Comparison of ENCODE assay signal across 9 mouse cellular contexts in the genomic region with DNA sequence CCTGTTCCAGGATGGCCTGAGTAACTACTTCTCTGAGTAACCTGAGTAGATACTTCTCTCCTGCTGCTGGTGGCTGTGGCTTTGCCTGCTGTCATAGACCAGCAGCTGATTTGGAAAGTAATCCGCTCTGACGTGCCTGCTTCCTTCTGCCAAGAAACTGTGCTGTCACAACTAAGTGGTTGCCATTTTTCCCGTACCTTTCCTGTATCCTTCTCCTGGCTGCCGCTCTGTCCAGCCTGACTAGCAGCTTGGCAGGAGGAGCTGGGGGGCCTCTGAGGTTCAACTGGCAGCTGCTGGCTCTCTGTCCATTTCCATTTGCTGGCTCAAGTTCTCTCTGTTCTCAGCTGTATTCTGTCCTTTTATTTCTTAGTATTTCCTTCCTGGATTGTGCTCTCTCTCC.
A peak's percentile ranks its signal among the peaks of the same experiment; 100 is the strongest.
DNase-seq lines count a peak whose midpoint lies in the region; ATAC-seq and TF ChIP-seq lines count a peak whose summit lies in the region.
"Had no signal": no experiment of that assay in that cellular context is flagged by ENCODE, and none has a peak within 500 bp of the region (broad histone marks: within the 10 kb centered on the region; RNA-seq: fewer than 3 reads in every experiment).

No protein-coding gene starts in this region.

- H3K9me3 ChIP-seq in hindbrain, embryonic 10.5 days, result no peaks in the 10 kb centered on the region
- H3K9me3 ChIP-seq in hindbrain, embryonic 12.5 days (replicated peaks), result no peaks in the 10 kb centered on the region
- no peaks in the 10 kb centered on the region for H3K9me3 ChIP-seq in heart, embryonic 13.5 days
- no peaks in the 10 kb centered on the region for H3K9me3 ChIP-seq in lung, embryonic 14.5 days (ENCODE audit: low read depth, low read length)

- H3K4me2 ChIP-seq in hindbrain, embryonic 12.5 days (replicated peaks), result no peak overlapping the region
- H3K4me2 ChIP-seq in heart, embryonic 13.5 days, result no peak overlapping the region
- no peak overlapping the region for H3K4me2 ChIP-seq in lung, embryonic 14.5 days

- DNase-seq in hindbrain, embryonic 10.5 days (ENCODE audit: low spot score), result peak; percentile 5
- peak; percentile 19 for DNase-seq in NIH3T3 (ENCODE audit: low read depth)
- DNase-seq in cerebellum, postnatal 10 days, result peak; percentile 93 to 95
- peak; percentile 30 for DNase-seq in lung, embryonic 14.5 days
- DNase-seq in retina, embryonic 14.5 days (ENCODE audit: low spot score), result no peak

- peaks cover 18% of the 10 kb centered on the region; the same call in 1 of the 2 replicates for H3K36me3 ChIP-seq in hindbrain, embryonic 10.5 days
- 0 out of 2 replicates have a peak, but pooled peaks cover 2% of the 10 kb centered on the region for H3K36me3 ChIP-seq in hindbrain, embryonic 12.5 days
- H3K36me3 ChIP-seq in heart, embryonic 13.5 days, result peaks cover 30% of the 10 kb centered on the region
- peaks cover 25% of the 10 kb centered on the region; the same call in 1 of the 2 replicates for H3K36me3 ChIP-seq in lung, embryonic 14.5 days (ENCODE audit: insufficient read depth)

- no peak for TF ChIP-seq CTCF in lung, embryonic 14.5 days (IDR thresholded peaks at IDR 0.05; ENCODE audit: low read depth)

- 80% methylated on average over 4 of the region's 4 CpGs for WGBS in hindbrain, embryonic 10.5 days
- WGBS in hindbrain, embryonic 12.5 days, result 81% methylated on average over 4 of the region's 4 CpGs
- 54% methylated on average over 4 of the region's 4 CpGs for WGBS in heart, embryonic 13.5 days
- WGBS in lung, embryonic 14.5 days, result 66% methylated on average over 4 of the region's 4 CpGs

- no peak for ATAC-seq in hindbrain, embryonic 12.5 days (ENCODE audit: low FRiP score)
- ATAC-seq in heart, embryonic 13.5 days (ENCODE audit: extremely low read depth, insufficient number of reproducible peaks, low FRiP score, low TSS enrichment), result no peak
- no peak; the same call in 1 of the 2 replicates for ATAC-seq in lung, embryonic 14.5 days (ENCODE audit: insufficient read depth)
- no peak for ATAC-seq in inflammation-experienced regulatory T-cells, adult 6 months

- no peaks in the 10 kb centered on the region for H3K27me3 ChIP-seq in hindbrain, embryonic 10.5 days (ENCODE audit: insufficient read depth, poor library complexity, severe bottlenecking)
- H3K27me3 ChIP-seq in hindbrain, embryonic 12.5 days, result no peaks in the 10 kb centered on the region
- H3K27me3 ChIP-seq in heart, embryonic 13.5 days (replicated peaks), result no peaks in the 10 kb centered on the region
- no peaks in the 10 kb centered on the region for H3K27me3 ChIP-seq in lung, embryonic 14.5 days (ENCODE audit: insufficient read depth, low read length)

- H3K9ac ChIP-seq in hindbrain, embryonic 12.5 days, result no peak overlapping the region
- no peak overlapping the region for H3K9ac ChIP-seq in heart, embryonic 13.5 days
- no peak overlapping the region for H3K9ac ChIP-seq in lung, embryonic 14.5 days

- H3K4me3 ChIP-seq in hindbrain, embryonic 10.5 days, result no peak overlapping the region
- H3K4me3 ChIP-seq in hindbrain, embryonic 12.5 days, result no peak overlapping the region
- no peak overlapping the region for H3K4me3 ChIP-seq in heart, embryonic 13.5 days
- no peak overlapping the region for H3K4me3 ChIP-seq in lung, embryonic 14.5 days (ENCODE audit: low read depth, low read length)

- no peak overlapping the region for H3K27ac ChIP-seq in hindbrain, embryonic 10.5 days
- no peak overlapping the region for H3K27ac ChIP-seq in hindbrain, embryonic 12.5 days
- peak overlapping the region; percentile 41; the same call in 1 of the 2 replicates for H3K27ac ChIP-seq in heart, embryonic 13.5 days (replicated peaks)
- H3K27ac ChIP-seq in lung, embryonic 14.5 days (ENCODE audit: low read depth), result no peak overlapping the region
- H3K27ac ChIP-seq: macrophage had no signal

- peaks cover 5% of the 10 kb centered on the region; the same call in 1 of the 2 replicates for H3K4me1 ChIP-seq in hindbrain, embryonic 10.5 days (replicated peaks)
- H3K4me1 ChIP-seq in hindbrain, embryonic 12.5 days, result no peaks in the 10 kb centered on the region
- H3K4me1 ChIP-seq in heart, embryonic 13.5 days, result peaks cover 19% of the 10 kb centered on the region
- H3K4me1 ChIP-seq in lung, embryonic 14.5 days (ENCODE audit: insufficient read depth), result no peaks in the 10 kb centered on the region
